Mouse (Mus musculus) stomach, embryonic 14.5 days (tissue): ENCODE results near the gene Atp8a2. TPM values are rescaled to one million over a fixed set of nuclear protein-coding genes. Genes with fewer than 3 reads are reported as not detected.

ENCODE experiments used
- ATAC-seq: fragments of 200-750 bp; cut with Nextera tagmentation; 2 replicates; pipeline ENCODE4 v1.8.0; 2017; ENCODE audit warnings: low read depth, moderate TSS enrichment; ENCODE audit not compliant: insufficient number of reproducible peaks, insufficient read depth, low FRiP score
- H3K27ac ChIP-seq: fragments of 300-500 bp; sonication (generic); 2 replicates; pipeline ENCODE4 v1.5.1; 2014; ENCODE audit warnings: mild to moderate bottlenecking, low read length, moderate library complexity, mixed read lengths
- H3K27me3 ChIP-seq: fragments of 300-500 bp; sonication (generic); 2 replicates; pipeline ENCODE4 v1.6.1; 2014; ENCODE audit warnings: low read length, control low read depth, mixed read lengths; ENCODE audit not compliant: control insufficient read depth, insufficient read depth
- H3K36me3 ChIP-seq: fragments of 300-500 bp; sonication (generic); 2 replicates; pipeline ENCODE4 v1.6.1; 2014; ENCODE audit warnings: mild to moderate bottlenecking, control low read depth, low read length, moderate library complexity, mixed read lengths; ENCODE audit not compliant: control insufficient read depth, insufficient read depth
- H3K4me1 ChIP-seq: fragments of 300-500 bp; sonication (generic); 2 replicates; pipeline ENCODE4 v1.6.1; 2014; ENCODE audit warnings: low read length, control low read depth, mixed read lengths; ENCODE audit not compliant: control insufficient read depth, insufficient read depth
- H3K4me2 ChIP-seq: fragments of 300-500 bp; sonication (generic); replicated peaks from 2 replicates; pipeline ENCODE4 v1.6.1; 2014; ENCODE audit warnings: low read depth, low read length, control low read depth
- H3K4me3 ChIP-seq: fragments of 300-500 bp; sonication (generic); 2 replicates; pipeline ENCODE4 v1.5.1; 2014; ENCODE audit warnings: low read depth, low read length, control low read depth
- H3K9ac ChIP-seq: fragments of 300-500 bp; sonication (generic); replicated peaks from 2 replicates; pipeline ENCODE4 v1.6.1; 2014; ENCODE audit warnings: low read depth, mild to moderate bottlenecking, control low read depth, low read length, moderate library complexity, mixed read lengths
- H3K9me3 ChIP-seq: fragments of 300-500 bp; sonication (generic); 2 replicates; pipeline ENCODE4 v1.6.1; 2016; ENCODE audit warnings: low read depth, low read length, control low read depth; ENCODE audit not compliant: control insufficient read depth
- WGBS: fragments of 180-500 bp; shearing (Covaris S2); extraction: QIAGEN DNeasy Blood & Tissue Kit; methylation state at CpG from one replicate; pipeline ENCODE4 v1.1.7; 2014; 5-methylcytosine and 5-hydroxymethylcytosine counted together
- polyA plus RNA-seq: library from polyadenylated mRNA; unstranded; fragments of >200 nt; fragmentation: Nextera tagmentation; extraction: Ambion mirVana; gene quantifications from 2 replicates; pipeline ENCODE4 v1.2.1, GENCODE M21; 2014

Atp8a2 gene
- polyA plus RNA-seq, 1 experiment from 2014 or later, result 5.9 TPM

DNA sequence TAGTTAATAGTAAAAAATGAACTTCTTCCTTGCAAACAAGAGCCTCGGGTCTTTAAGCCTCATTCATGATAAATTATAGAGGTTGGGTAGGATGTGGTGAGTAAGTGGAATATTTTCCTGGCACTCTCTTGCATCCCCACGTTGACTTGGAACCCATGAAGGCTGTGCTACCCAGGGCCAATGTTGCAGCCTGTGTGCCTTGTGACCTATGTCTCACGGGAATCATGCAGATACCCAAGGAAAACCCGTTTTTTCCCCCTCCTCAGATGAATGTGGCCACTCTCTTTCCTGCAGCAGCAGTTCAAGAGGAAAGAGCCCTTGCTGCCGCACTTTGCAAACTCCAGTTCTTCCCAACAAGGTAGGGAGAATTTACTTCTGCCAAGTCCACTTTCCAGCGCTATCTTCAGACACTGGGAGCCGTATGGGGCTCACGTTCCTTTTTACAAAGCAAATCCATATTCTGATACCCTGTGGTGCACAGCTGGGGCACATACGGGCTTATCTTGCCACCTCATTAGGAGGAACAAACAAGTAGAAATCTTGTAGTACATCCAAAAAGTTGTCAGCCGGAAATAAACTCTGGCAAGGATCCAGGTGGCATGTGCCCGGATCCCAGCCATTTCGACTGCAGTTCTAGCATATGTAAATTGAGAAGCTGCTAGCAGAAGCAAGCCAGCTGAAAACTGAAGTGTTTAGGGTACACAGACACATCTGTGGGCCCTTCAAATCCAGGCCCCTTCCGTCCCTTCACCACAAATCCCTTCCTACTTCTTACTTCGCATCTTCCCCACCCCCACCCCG, 309.7 kb downstream of the Atp8a2 start:
- H3K27ac ChIP-seq, result no peak overlapping the region
- WGBS, result 32% methylated on average over 15 of the region's 15 CpGs
- H3K9ac ChIP-seq, result no peak overlapping the region
- no peaks in the 10 kb centered on the region for H3K36me3 ChIP-seq
- peaks cover 8% of the 10 kb centered on the region; the same call in 1 of the 2 replicates for H3K4me1 ChIP-seq
- H3K27me3 ChIP-seq, result no peaks in the 10 kb centered on the region
- H3K4me2 ChIP-seq, result no peak overlapping the region
- no peak overlapping the region for H3K4me3 ChIP-seq
- no peak for ATAC-seq
- no peaks in the 10 kb centered on the region for H3K9me3 ChIP-seq

DNA sequence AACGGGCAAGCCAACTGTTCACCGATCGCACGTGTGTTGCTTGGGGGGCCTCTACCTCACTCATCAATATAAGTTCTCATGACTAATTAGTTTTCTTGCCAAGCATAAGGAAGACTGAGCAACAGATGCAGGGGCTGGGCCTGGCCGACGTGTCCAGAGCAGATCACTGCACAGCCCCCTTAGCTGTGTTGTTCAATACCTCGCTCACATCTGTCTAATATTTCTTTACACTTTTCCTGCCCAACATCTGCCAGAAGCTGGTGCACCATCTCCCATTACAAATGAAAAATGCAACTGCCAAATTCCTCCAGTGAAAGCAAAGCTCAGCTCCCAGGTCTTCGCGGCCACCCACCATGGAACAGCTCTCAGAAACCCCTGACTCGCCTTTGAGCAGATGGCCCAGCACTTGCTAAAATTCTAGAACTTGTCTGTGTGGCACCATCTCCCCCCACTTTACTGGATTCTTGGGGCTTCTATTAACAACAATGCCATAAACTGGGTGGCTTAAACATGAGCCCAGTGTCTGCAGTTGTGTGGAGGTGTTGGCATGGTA, 313.4 kb downstream of the Atp8a2 start:
- no peak overlapping the region for H3K27ac ChIP-seq
- no peak overlapping the region for H3K4me3 ChIP-seq
- H3K9me3 ChIP-seq, result no peaks in the 10 kb centered on the region
- H3K9ac ChIP-seq, result no peak overlapping the region
- ATAC-seq, result no peak
- H3K4me1 ChIP-seq, result peaks cover 8% of the 10 kb centered on the region; the same call in 1 of the 2 replicates
- H3K36me3 ChIP-seq, result no peaks in the 10 kb centered on the region
- 89% methylated on average over 10 of the region's 10 CpGs for WGBS
- H3K4me2 ChIP-seq, result no peak overlapping the region
- no peaks in the 10 kb centered on the region for H3K27me3 ChIP-seq

DNA sequence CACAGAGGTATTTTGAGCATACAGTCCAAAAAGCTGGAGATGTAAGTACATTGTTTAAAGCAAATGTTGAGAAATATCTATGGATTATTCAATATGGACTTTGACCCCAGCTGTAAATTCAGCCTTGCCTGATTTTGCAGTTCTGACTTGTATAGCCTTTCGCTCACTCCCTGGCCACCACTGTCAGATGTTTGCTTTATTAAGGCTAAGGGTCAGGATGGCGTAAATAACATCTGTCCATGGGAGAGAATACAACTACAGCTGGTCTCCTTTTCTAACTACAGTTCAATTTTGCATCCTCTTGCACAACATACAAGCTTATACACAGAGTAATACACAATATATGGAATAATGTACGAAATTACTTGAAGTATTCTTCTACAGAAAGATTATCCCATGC, 316.1 kb downstream of the Atp8a2 start:
- no peak overlapping the region for H3K4me2 ChIP-seq
- no peak overlapping the region for H3K27ac ChIP-seq
- H3K4me3 ChIP-seq, result no peak overlapping the region
- no peaks in the 10 kb centered on the region for H3K27me3 ChIP-seq
- ATAC-seq, result no peak
- H3K4me1 ChIP-seq, result no peaks in the 10 kb centered on the region
- 69% methylated on average over 3 of the region's 3 CpGs for WGBS
- H3K9ac ChIP-seq, result no peak overlapping the region
- no peaks in the 10 kb centered on the region for H3K36me3 ChIP-seq
- no peaks in the 10 kb centered on the region for H3K9me3 ChIP-seq

DNA sequence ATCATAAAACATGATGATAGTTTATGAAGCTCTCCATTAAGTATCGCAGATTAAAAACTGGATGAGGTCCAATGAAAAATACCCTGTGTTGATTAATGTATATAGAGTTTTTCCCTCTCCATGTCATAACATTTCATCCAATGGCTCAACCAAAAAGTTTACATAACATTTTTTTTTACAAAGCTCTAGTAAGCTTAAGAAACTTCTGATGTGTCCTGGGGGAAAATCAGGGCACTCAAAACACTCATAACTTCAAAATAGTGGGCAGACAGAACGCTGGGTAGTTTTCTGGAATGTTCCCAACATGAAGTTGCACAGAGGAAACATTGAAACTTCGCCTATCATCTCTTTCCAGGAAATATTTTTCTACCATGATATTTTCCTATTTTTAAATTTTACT, 318.7 kb downstream of the Atp8a2 start:
- Histone ChIP-seq H3K9me3 (no peaks in the 10 kb centered on the region), H3K27me3 (no peaks in the 10 kb centered on the region), H3K27ac (no peak overlapping the region), H3K9ac (no peak overlapping the region), H3K36me3 (no peaks in the 10 kb centered on the region), H3K4me3 (no peak overlapping the region), H3K4me2 (no peak overlapping the region), H3K4me1 (no peaks in the 10 kb centered on the region)
- ATAC-seq, result no peak
- WGBS, result 56% methylated on average over 3 of the region's 3 CpGs

DNA sequence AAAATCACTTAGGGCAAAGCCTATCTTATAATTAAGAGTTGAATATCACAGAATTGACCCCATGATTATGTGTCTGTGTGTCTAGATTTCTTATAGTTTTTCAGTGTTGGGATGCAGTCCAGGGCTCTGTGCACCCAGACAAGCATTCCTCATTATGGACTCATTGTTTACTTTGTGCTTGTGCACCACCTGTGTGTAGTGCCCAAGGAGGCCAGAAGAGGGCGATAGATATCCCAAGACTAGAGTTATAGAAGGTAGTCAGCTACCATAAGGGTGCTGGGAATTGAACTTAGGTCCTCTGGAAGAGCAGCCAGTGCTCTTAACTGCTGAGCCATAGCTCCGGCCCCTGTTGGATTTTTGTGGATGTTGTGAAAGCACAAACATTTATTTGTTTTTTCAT, 320.5 kb downstream of the Atp8a2 start:
- Histone ChIP-seq H3K9me3 (no peaks in the 10 kb centered on the region), H3K4me3 (no peak overlapping the region), H3K27ac (no peak overlapping the region), H3K4me2 (no peak overlapping the region), H3K27me3 (no peaks in the 10 kb centered on the region), H3K36me3 (no peaks in the 10 kb centered on the region), H3K9ac (no peak overlapping the region), H3K4me1 (no peaks in the 10 kb centered on the region)
- no peak for ATAC-seq
- 70% methylated on average over 2 of the region's 2 CpGs for WGBS

DNA sequence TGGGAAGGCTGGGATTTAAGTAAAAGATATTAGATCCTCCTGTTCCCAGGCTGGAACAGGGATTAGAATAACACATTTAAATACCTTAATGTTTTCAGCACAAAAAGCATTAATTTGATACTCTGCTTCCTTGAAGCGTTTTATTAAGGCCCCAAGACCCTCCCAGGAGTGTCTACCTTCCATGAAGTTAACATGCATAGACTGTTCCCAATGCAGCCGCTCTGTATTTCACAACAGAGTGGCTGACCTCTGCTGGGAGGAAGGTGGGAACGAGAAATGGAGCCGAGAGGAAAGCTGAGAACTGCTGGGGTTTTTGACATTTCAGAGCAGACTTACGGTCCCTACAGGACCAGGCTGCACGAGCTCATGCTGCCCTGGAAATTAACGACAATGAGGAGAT, 328.6 kb downstream of the Atp8a2 start:
- H3K36me3 ChIP-seq, result no peaks in the 10 kb centered on the region
- H3K4me3 ChIP-seq, result no peak overlapping the region
- H3K4me2 ChIP-seq, result no peak overlapping the region
- no peak overlapping the region for H3K27ac ChIP-seq
- no peak for ATAC-seq
- no peaks in the 10 kb centered on the region for H3K4me1 ChIP-seq
- no peak overlapping the region for H3K9ac ChIP-seq
- no peaks in the 10 kb centered on the region for H3K27me3 ChIP-seq
- H3K9me3 ChIP-seq, result no peaks in the 10 kb centered on the region
- 77% methylated on average over 7 of the region's 7 CpGs for WGBS

DNA sequence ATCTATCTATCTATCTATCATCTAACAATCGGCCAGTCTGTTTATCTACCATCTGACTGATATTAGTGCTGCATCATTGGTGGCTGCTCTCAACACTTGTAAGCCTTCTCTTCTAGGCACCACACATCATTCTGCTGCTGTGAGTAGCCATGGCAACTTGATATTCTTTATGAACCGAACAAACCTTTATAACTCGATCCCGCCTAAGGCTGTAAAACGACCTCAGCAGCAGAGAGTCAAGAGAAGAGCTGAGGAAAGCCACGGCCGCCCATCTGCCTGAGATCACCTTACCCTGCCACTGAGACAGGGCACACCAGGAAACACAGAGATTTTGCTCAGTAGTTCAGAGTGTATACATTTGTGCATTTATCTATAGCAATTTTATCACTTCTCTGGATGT, 329.2 kb downstream of the Atp8a2 start:
- Histone ChIP-seq H3K4me3 (no peak overlapping the region), H3K36me3 (no peaks in the 10 kb centered on the region), H3K27ac (no peak overlapping the region), H3K4me2 (no peak overlapping the region), H3K27me3 (no peaks in the 10 kb centered on the region), H3K4me1 (no peaks in the 10 kb centered on the region), H3K9ac (no peak overlapping the region), H3K9me3 (no peaks in the 10 kb centered on the region)
- ATAC-seq, result no peak
- 61% methylated on average over 7 of the region's 7 CpGs for WGBS

DNA sequence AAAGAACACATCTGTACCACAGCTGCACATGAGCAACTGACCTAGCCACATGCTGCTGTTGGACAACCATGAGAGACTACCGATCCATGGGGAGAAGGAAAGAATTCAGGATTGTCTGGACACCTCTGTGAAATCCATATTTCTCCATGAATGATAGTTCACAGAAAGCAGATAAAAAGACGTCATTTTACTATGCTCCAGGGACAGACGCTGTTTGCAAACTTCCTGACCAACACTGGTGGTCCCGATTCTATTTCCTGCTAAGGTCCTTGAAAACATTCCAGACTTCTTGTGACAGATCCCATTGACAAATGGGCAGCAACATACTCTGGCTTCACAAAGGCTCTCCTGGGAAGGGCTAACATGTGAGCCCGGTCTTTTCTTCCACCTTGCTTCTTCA, 331.0 kb downstream of the Atp8a2 start:
- no peak overlapping the region for H3K4me2 ChIP-seq
- H3K9me3 ChIP-seq, result no peaks in the 10 kb centered on the region
- H3K27me3 ChIP-seq, result no peaks in the 10 kb centered on the region
- H3K36me3 ChIP-seq, result no peaks in the 10 kb centered on the region
- 43% methylated on average over 5 of the region's 5 CpGs for WGBS
- no peak overlapping the region for H3K27ac ChIP-seq
- H3K4me3 ChIP-seq, result no peak overlapping the region
- H3K9ac ChIP-seq, result no peak overlapping the region
- ATAC-seq, result no peak
- no peaks in the 10 kb centered on the region for H3K4me1 ChIP-seq

DNA sequence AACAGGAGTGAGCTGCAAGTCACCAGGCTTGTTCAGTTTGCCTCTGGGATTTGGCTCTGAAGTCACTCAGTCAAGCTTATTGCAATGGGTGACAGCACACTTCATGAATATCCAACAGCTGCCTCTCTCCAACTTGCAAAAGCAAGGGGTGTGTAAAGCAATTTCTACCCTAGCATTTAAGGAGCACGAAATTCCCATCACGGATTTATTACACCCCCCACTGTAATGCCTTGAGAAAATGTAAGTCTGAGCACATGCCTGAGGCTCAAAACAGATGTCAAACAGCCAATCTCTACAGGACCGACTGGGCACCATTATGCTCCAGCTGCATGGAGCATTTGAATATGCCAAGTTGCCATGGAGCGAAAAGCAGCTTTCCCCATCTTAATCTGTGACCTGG, 334.6 kb downstream of the Atp8a2 start:
- no peaks in the 10 kb centered on the region for H3K4me1 ChIP-seq
- WGBS, result 88% methylated on average over 4 of the region's 4 CpGs
- H3K36me3 ChIP-seq, result no peaks in the 10 kb centered on the region
- H3K27me3 ChIP-seq, result no peaks in the 10 kb centered on the region
- no peak overlapping the region for H3K4me3 ChIP-seq
- ATAC-seq, result no peak
- H3K4me2 ChIP-seq, result no peak overlapping the region
- no peaks in the 10 kb centered on the region for H3K9me3 ChIP-seq
- H3K9ac ChIP-seq, result no peak overlapping the region
- no peak overlapping the region for H3K27ac ChIP-seq
